Mouse (Mus musculus) midbrain, embryonic 13.5 days (tissue): ENCODE data around the gene Sh3rf1. TPM values are rescaled to one million over a fixed set of nuclear protein-coding genes. Genes with fewer than 3 reads are reported as not detected.

Experiments used
- ATAC-seq: fragments of 200-750 bp; cut with Nextera tagmentation; 2 replicates; pipeline ENCODE4 v1.8.0; 2017; ENCODE audit warnings: mild to moderate bottlenecking, moderate TSS enrichment, moderate library complexity
- H3K27ac ChIP-seq: fragments of 300-500 bp; sonication (generic); 2 replicates; pipeline ENCODE4 v1.5.1; 2015; ENCODE audit warnings: inconsistent platforms, mild to moderate bottlenecking, moderate library complexity
- H3K27me3 ChIP-seq: fragments of 300-500 bp; sonication (generic); 2 replicates; pipeline ENCODE4 v1.6.1; 2015; ENCODE audit warnings: mild to moderate bottlenecking, inconsistent platforms
- H3K36me3 ChIP-seq: fragments of 300-500 bp; sonication (generic); 2 replicates; pipeline ENCODE4 v1.6.1; 2015; ENCODE audit warnings: mild to moderate bottlenecking, inconsistent platforms
- H3K4me1 ChIP-seq: fragments of 300-500 bp; sonication (generic); replicated peaks from 2 replicates; pipeline ENCODE4 v1.6.1; 2015; ENCODE audit warnings: inconsistent platforms
- H3K4me2 ChIP-seq: fragments of 300-500 bp; sonication (generic); replicated peaks from 2 replicates; pipeline ENCODE4 v1.6.1; 2015; ENCODE audit warnings: moderate library complexity, mild to moderate bottlenecking, inconsistent platforms
- H3K4me3 ChIP-seq: fragments of 300-500 bp; sonication (generic); replicated peaks from 2 replicates; pipeline ENCODE4 v1.5.1; 2015; ENCODE audit warnings: mild to moderate bottlenecking, inconsistent platforms
- H3K9ac ChIP-seq: fragments of 300-500 bp; sonication (generic); replicated peaks from 2 replicates; pipeline ENCODE4 v1.6.1; 2015; ENCODE audit warnings: mild to moderate bottlenecking, inconsistent platforms
- H3K9me3 ChIP-seq: fragments of 300-500 bp; sonication (generic); 2 replicates; pipeline ENCODE4 v1.6.1; 2016; ENCODE audit warnings: mild to moderate bottlenecking, inconsistent platforms
- WGBS: fragments of 180-500 bp; shearing (Covaris S2); methylation state at CpG from one replicate; pipeline ENCODE4 v1.1.7; 2015; 5-methylcytosine and 5-hydroxymethylcytosine counted together
- polyA plus RNA-seq: library from polyadenylated mRNA; unstranded; fragments of >200 nt; fragmentation: Nextera tagmentation; extraction: Ambion mirVana; gene quantifications from 2 replicates; pipeline ENCODE4 v1.2.1, GENCODE M21; 2015

Gene Sh3rf1
- polyA plus RNA-seq, 1 experiment from 2014 or later, result 29.8 TPM

GRCm38 (mm10) chr8:61302029-61302368, 78.3 kb downstream of the Sh3rf1 start:
- ATAC-seq, result peak; percentile 28; the same call in 1 of the 2 replicates

GRCm38 (mm10) chr8:61305451-61306070, 81.9 kb downstream of the Sh3rf1 start:
- ATAC-seq, result no peak
- no peaks in the 10 kb centered on the region for H3K9me3 ChIP-seq

More at GRCm38 (mm10) chr8:61302029-61302368, 78.3 kb downstream of the Sh3rf1 start:
- H3K4me3 ChIP-seq, result no peak overlapping the region
- no peak overlapping the region for H3K9ac ChIP-seq
- H3K27me3 ChIP-seq, result no peaks in the 10 kb centered on the region
- peaks cover 14% of the 10 kb centered on the region for H3K4me1 ChIP-seq
- 68% methylated on average over 5 of the region's 5 CpGs for WGBS
- no peak overlapping the region for H3K4me2 ChIP-seq
- no peaks in the 10 kb centered on the region for H3K9me3 ChIP-seq
- no peaks in the 10 kb centered on the region for H3K36me3 ChIP-seq
- H3K27ac ChIP-seq, result peak overlapping the region; percentile 40

GRCm38 (mm10) chr8:61306501-61307112, 82.9 kb downstream of the Sh3rf1 start:
- Histone ChIP-seq H3K36me3 (no peaks in the 10 kb centered on the region), H3K4me3 (no peak overlapping the region), H3K9ac (no peak overlapping the region), H3K4me1 (peaks cover 41% of the 10 kb centered on the region), H3K27me3 (no peaks in the 10 kb centered on the region), H3K9me3 (no peaks in the 10 kb centered on the region), H3K27ac (no peak overlapping the region), H3K4me2 (no peak overlapping the region)
- no peak for ATAC-seq
- 83% methylated on average over 4 of the region's 4 CpGs for WGBS

More at GRCm38 (mm10) chr8:61305451-61306070, 81.9 kb downstream of the Sh3rf1 start:
- peaks cover 39% of the 10 kb centered on the region for H3K4me1 ChIP-seq
- H3K4me2 ChIP-seq, result no peak overlapping the region
- H3K27me3 ChIP-seq, result no peaks in the 10 kb centered on the region
- no peaks in the 10 kb centered on the region for H3K36me3 ChIP-seq
- no peak overlapping the region for H3K9ac ChIP-seq
- H3K27ac ChIP-seq, result no peak overlapping the region
- WGBS, result 91% methylated on average over 7 of the region's 7 CpGs
- no peak overlapping the region for H3K4me3 ChIP-seq

GRCm38 (mm10) chr8:61308896-61309295, 85.2 kb downstream of the Sh3rf1 start:
- H3K4me1 ChIP-seq, result peaks cover 38% of the 10 kb centered on the region
- no peak overlapping the region for H3K9ac ChIP-seq
- H3K27me3 ChIP-seq, result no peaks in the 10 kb centered on the region
- no peaks in the 10 kb centered on the region for H3K36me3 ChIP-seq
- peak overlapping the region; percentile 16; the same call in 1 of the 2 replicates for H3K27ac ChIP-seq
- no peak overlapping the region for H3K4me2 ChIP-seq
- H3K9me3 ChIP-seq, result no peaks in the 10 kb centered on the region
- no peak overlapping the region for H3K4me3 ChIP-seq
- no peak for ATAC-seq

- Histone ChIP-seq H3K36me3 (no peaks in the 10 kb centered on the region), H3K27me3 (no peaks in the 10 kb centered on the region), H3K4me1 (peaks cover 38% of the 10 kb centered on the region), H3K4me3 (peak overlapping the region; percentile 8; the same call in 1 of the 2 replicates), H3K27ac (peak overlapping the region; percentile 45; the same call in 1 of the 2 replicates), H3K4me2 (peak overlapping the region; percentile 39), H3K9me3 (no peaks in the 10 kb centered on the region), H3K9ac (peak overlapping the region; percentile 4; the same call in 1 of the 2 replicates)
- peak; percentile 67 for ATAC-seq
- 8% methylated on average over 20 of the region's 20 CpGs for WGBS
These were observed 86.1 kb downstream of the Sh3rf1 start for GRCm38 (mm10) chr8:61309530-61310402.

- H3K4me1 ChIP-seq, result peaks cover 38% of the 10 kb centered on the region
- no peaks in the 10 kb centered on the region for H3K36me3 ChIP-seq
- no peak overlapping the region for H3K27ac ChIP-seq
- WGBS, result 25% methylated on average over 9 of the region's 9 CpGs
- no peak overlapping the region for H3K4me3 ChIP-seq
- H3K4me2 ChIP-seq, result peak overlapping the region; percentile 39; the same call in 1 of the 2 replicates
- no peak overlapping the region for H3K9ac ChIP-seq
- no peaks in the 10 kb centered on the region for H3K9me3 ChIP-seq
- ATAC-seq, result no peak
- H3K27me3 ChIP-seq, result no peaks in the 10 kb centered on the region
These were observed 86.8 kb downstream of the Sh3rf1 start for GRCm38 (mm10) chr8:61310403-61310871.

- 88% methylated on average over 7 of the region's 7 CpGs for WGBS
- Histone ChIP-seq H3K36me3 (no peaks in the 10 kb centered on the region), H3K27me3 (no peaks in the 10 kb centered on the region), H3K27ac (no peak overlapping the region), H3K4me1 (peaks cover 49% of the 10 kb centered on the region), H3K4me2 (no peak overlapping the region), H3K9ac (no peak overlapping the region), H3K9me3 (no peaks in the 10 kb centered on the region), H3K4me3 (no peak overlapping the region)
- ATAC-seq, result no peak
These were observed 89.3 kb downstream of the Sh3rf1 start for GRCm38 (mm10) chr8:61313016-61313415.

GRCm38 (mm10) chr8:61316012-61316767, 92.5 kb downstream of the Sh3rf1 start:
- no peak overlapping the region for H3K9ac ChIP-seq
- no peaks in the 10 kb centered on the region for H3K9me3 ChIP-seq
- WGBS, result 68% methylated on average over 10 of the region's 10 CpGs
- no peaks in the 10 kb centered on the region for H3K36me3 ChIP-seq
- H3K4me1 ChIP-seq, result peaks cover 20% of the 10 kb centered on the region
- H3K4me3 ChIP-seq, result no peak overlapping the region
- H3K27ac ChIP-seq, result no peak overlapping the region
- ATAC-seq, result no peak
- H3K27me3 ChIP-seq, result no peaks in the 10 kb centered on the region
- H3K4me2 ChIP-seq, result no peak overlapping the region

- H3K27ac ChIP-seq, result peak overlapping the region; percentile 76
- H3K36me3 ChIP-seq, result no peaks in the 10 kb centered on the region
- peaks cover 22% of the 10 kb centered on the region for H3K4me1 ChIP-seq
- no peak overlapping the region for H3K4me3 ChIP-seq
- H3K9me3 ChIP-seq, result no peaks in the 10 kb centered on the region
- no peak overlapping the region for H3K9ac ChIP-seq
- ATAC-seq, result 0 out of 2 replicates have a peak, but pooled peaks have one; percentile 38
- WGBS, result 58% methylated on average over 10 of the region's 10 CpGs
- no peak overlapping the region for H3K4me2 ChIP-seq
- H3K27me3 ChIP-seq, result no peaks in the 10 kb centered on the region
These were observed 93.3 kb downstream of the Sh3rf1 start for GRCm38 (mm10) chr8:61316813-61317534.

GRCm38 (mm10) chr8:61317535-61318136, 94.0 kb downstream of the Sh3rf1 start:
- Histone ChIP-seq H3K27me3 (no peaks in the 10 kb centered on the region), H3K9me3 (no peaks in the 10 kb centered on the region)
- ATAC-seq, result peak; percentile 84

More at GRCm38 (mm10) chr8:61317535-61318136, 94.0 kb downstream of the Sh3rf1 start:
- Histone ChIP-seq H3K27ac (peak overlapping the region; percentile 76), H3K4me3 (no peak overlapping the region), H3K36me3 (no peaks in the 10 kb centered on the region), H3K4me2 (no peak overlapping the region), H3K4me1 (peaks cover 24% of the 10 kb centered on the region), H3K9ac (no peak overlapping the region)
- 52% methylated on average over 6 of the region's 6 CpGs for WGBS
